8 mouse cellular contexts compared by ENCODE assay signal in genomic region chr8:95697128-95697527, GRCm38 (mm10). TPM values are rescaled to one million over a fixed set of nuclear protein-coding genes. Genes with fewer than 3 reads are reported as not detected.
DNase-seq lines count a peak whose midpoint lies in the region; ATAC-seq lines count a peak whose summit lies in the region.

No protein-coding gene starts in this region.

- WGBS in hindbrain, embryonic 12.5 days, result 2% methylated on average over 11 of the region's 11 CpGs

- peaks cover 16% of the 10 kb centered on the region for H3K27me3 ChIP-seq in hindbrain, embryonic 12.5 days

- peak overlapping the region; percentile 36 for H3K4me2 ChIP-seq in hindbrain, embryonic 12.5 days (replicated peaks)

- no peak overlapping the region for H3K9ac ChIP-seq in hindbrain, embryonic 12.5 days

- H3K9me3 ChIP-seq in hindbrain, embryonic 12.5 days (replicated peaks), result no peaks in the 10 kb centered on the region

- H3K36me3 ChIP-seq in hindbrain, embryonic 12.5 days, result no peaks in the 10 kb centered on the region

- ATAC-seq in hindbrain, embryonic 12.5 days (ENCODE audit: low FRiP score), result peak; percentile 36
- peak; percentile 82 for ATAC-seq in megakaryocyte, adult 5-6 weeks (ENCODE audit: poor library complexity, severe bottlenecking)

- no peak overlapping the region for H3K27ac ChIP-seq in hindbrain, embryonic 12.5 days

- peak; percentile 43 for DNase-seq in MEL-GATA-1-ER (ENCODE audit: extremely low read depth, low read depth)
- peak; percentile 84 for DNase-seq in cerebellum, adult 9-10 months
- peak; percentile 73 to 88 for DNase-seq in frontal cortex, postnatal 10 days (ENCODE audit: low spot score in 2 of 2)
- peak; percentile 93 to 98 for DNase-seq in layer of hippocampus, postnatal 25 days (ENCODE audit: extremely low spot score in 1 of 2, low spot score in 1 of 2)
- DNase-seq in right cerebral cortex, adult 2 months (ENCODE audit: low spot score in 2 of 2), result peak; percentile 92 to 95
- DNase-seq in urinary bladder, postnatal 14 days (ENCODE audit: low spot score), result peak; percentile 83

- H3K4me3 ChIP-seq in hindbrain, embryonic 12.5 days, result no peak overlapping the region

- peaks cover 36% of the 10 kb centered on the region for H3K4me1 ChIP-seq in hindbrain, embryonic 12.5 days

RNA-seq across cellular contexts. Expression of gene Setd6, which starts 18.6 kb away (rescaled TPM):
- 20.1 and 21.9 TPM in 2 replicates for polyA plus RNA-seq in hindbrain, embryonic 12.5 days (2016; fragmentation: Nextera tagmentation; extraction: Ambion mirVana)
- 10 to 100 TPM; 19.9 to 22.0 TPM for total RNA-seq in layer of hippocampus, postnatal 25 days (2021)
- 17.3 and 19.3 TPM in 2 replicates for total RNA-seq in megakaryocyte, adult 5-6 weeks (2015)
- total RNA-seq in megakaryocyte, adult 5-6 weeks (2017), result 18.3 and 23.5 TPM in 2 replicates

RNA-seq across cellular contexts. Expression of gene Ndrg4, which starts 20.3 kb away (rescaled TPM):
- polyA plus RNA-seq in hindbrain, embryonic 12.5 days (2016; fragmentation: Nextera tagmentation; extraction: Ambion mirVana), result 97.1 and 99.0 TPM in 2 replicates
- total RNA-seq in layer of hippocampus, postnatal 25 days (2021), result 1,000 to 10,000 TPM; 1,420 to 1,424 TPM
- not detected in 2 replicates for total RNA-seq in megakaryocyte, adult 5-6 weeks (2015)
- total RNA-seq in megakaryocyte, adult 5-6 weeks (2017), result not detected in 2 replicates

Comparison
In these comparisons a context has a peak if more than half of its experiments do, and no peak if none do; other contexts are left out.
1. DNase-seq: peak in every context shown above with its lines; median percentile 96 in layer of hippocampus, postnatal 25 days; 94 in right cerebral cortex, adult 2 months; 84 in cerebellum, adult 9-10 months; 83 in urinary bladder, postnatal 14 days; 80 in frontal cortex, postnatal 10 days; 43 in MEL-GATA-1-ER.
2. RNA of gene Ndrg4, which starts 20.3 kb away (total RNA-seq): 1,420 to 1,424 TPM in layer of hippocampus, postnatal 25 days; not detected in megakaryocyte, adult 5-6 weeks; every median in the first group is over 1,000 times any median in the second.